Mouse (Mus musculus): Measurements from ENCODE around the gene Cntnap2. TPM values are rescaled to one million over a fixed set of nuclear protein-coding genes. Genes with fewer than 3 reads are reported as not detected.

The Cntnap2 gene
- polyA plus RNA-seq, 1 experiment from 2014 or later, result 0.59 TPM

- Histone ChIP-seq H3K9ac (no peak overlapping the region), H3K27ac (ENCODE audit: poor library complexity, severe bottlenecking) (no peak overlapping the region), H3K4me3 (no peak overlapping the region), H3K9me3 (replicated peaks) (no peaks in the 10 kb centered on the region), H3K4me2 (no peak overlapping the region), H3K4me1 (replicated peaks) (no peaks in the 10 kb centered on the region), H3K36me3 (no peaks in the 10 kb centered on the region), H3K27me3 (replicated peaks) (no peaks in the 10 kb centered on the region)
- no peak for ATAC-seq (ENCODE audit: insufficient number of reproducible peaks, low FRiP score)
- 62% methylated on average over 2 of the region's 2 CpGs for WGBS
Observed at GRCm38 (mm10) chr6:45345396-45345795, 286.2 kb downstream of the Cntnap2 start.

GRCm38 (mm10) chr6:45345953-45346352, 286.8 kb downstream of the Cntnap2 start:
- no peaks in the 10 kb centered on the region for H3K36me3 ChIP-seq
- no peak overlapping the region for H3K9ac ChIP-seq
- H3K27me3 ChIP-seq (replicated peaks), result no peaks in the 10 kb centered on the region
- H3K27ac ChIP-seq (ENCODE audit: poor library complexity, severe bottlenecking), result no peak overlapping the region
- no peak for ATAC-seq (ENCODE audit: insufficient number of reproducible peaks, low FRiP score)
- H3K4me2 ChIP-seq, result no peak overlapping the region
- no peak overlapping the region for H3K4me3 ChIP-seq
- no peaks in the 10 kb centered on the region for H3K4me1 ChIP-seq (replicated peaks)
- no peaks in the 10 kb centered on the region for H3K9me3 ChIP-seq (replicated peaks)

- Histone ChIP-seq H3K36me3 (no peaks in the 10 kb centered on the region), H3K9ac (no peak overlapping the region), H3K4me2 (no peak overlapping the region), H3K9me3 (replicated peaks) (no peaks in the 10 kb centered on the region), H3K4me3 (no peak overlapping the region), H3K27ac (ENCODE audit: poor library complexity, severe bottlenecking) (no peak overlapping the region), H3K27me3 (replicated peaks) (no peaks in the 10 kb centered on the region), H3K4me1 (replicated peaks) (no peaks in the 10 kb centered on the region)
- no peak for ATAC-seq (ENCODE audit: insufficient number of reproducible peaks, low FRiP score)
- WGBS, result 28% methylated on average over 1 of the region's 1 CpGs
Observed at GRCm38 (mm10) chr6:45366442-45366841, 307.3 kb downstream of the Cntnap2 start.

GRCm38 (mm10) chr6:45381126-45381525, 322.0 kb downstream of the Cntnap2 start:
- Histone ChIP-seq H3K36me3 (no peaks in the 10 kb centered on the region), H3K4me1 (replicated peaks) (no peaks in the 10 kb centered on the region), H3K4me3 (no peak overlapping the region), H3K27ac (ENCODE audit: poor library complexity, severe bottlenecking) (no peak overlapping the region), H3K9ac (no peak overlapping the region), H3K27me3 (replicated peaks) (no peaks in the 10 kb centered on the region), H3K4me2 (no peak overlapping the region), H3K9me3 (replicated peaks) (no peaks in the 10 kb centered on the region)
- WGBS, result 61% methylated on average over 7 of the region's 7 CpGs
- no peak for ATAC-seq (ENCODE audit: insufficient number of reproducible peaks, low FRiP score)

- Histone ChIP-seq H3K36me3 (no peaks in the 10 kb centered on the region), H3K4me3 (no peak overlapping the region), H3K27ac (ENCODE audit: poor library complexity, severe bottlenecking) (no peak overlapping the region), H3K9ac (no peak overlapping the region), H3K9me3 (replicated peaks) (no peaks in the 10 kb centered on the region), H3K27me3 (replicated peaks) (no peaks in the 10 kb centered on the region), H3K4me2 (no peak overlapping the region), H3K4me1 (replicated peaks) (no peaks in the 10 kb centered on the region)
- no peak for ATAC-seq (ENCODE audit: insufficient number of reproducible peaks, low FRiP score)
- WGBS, result 37% methylated on average over 1 of the region's 1 CpGs
Observed at GRCm38 (mm10) chr6:45389034-45389433, 329.9 kb downstream of the Cntnap2 start.

- Histone ChIP-seq H3K27me3 (replicated peaks) (no peaks in the 10 kb centered on the region), H3K4me2 (no peak overlapping the region), H3K9ac (no peak overlapping the region), H3K9me3 (replicated peaks) (no peaks in the 10 kb centered on the region), H3K4me1 (replicated peaks) (no peaks in the 10 kb centered on the region), H3K4me3 (no peak overlapping the region), H3K27ac (ENCODE audit: poor library complexity, severe bottlenecking) (no peak overlapping the region), H3K36me3 (no peaks in the 10 kb centered on the region)
- no peak for ATAC-seq (ENCODE audit: insufficient number of reproducible peaks, low FRiP score)
- WGBS, result 67% methylated on average over 2 of the region's 2 CpGs
Observed at GRCm38 (mm10) chr6:45413629-45414028, 354.5 kb downstream of the Cntnap2 start.

- no peak for ATAC-seq (ENCODE audit: insufficient number of reproducible peaks, low FRiP score)
- H3K27me3 ChIP-seq (replicated peaks), result no peaks in the 10 kb centered on the region
- no peak overlapping the region for H3K4me3 ChIP-seq
- no peak overlapping the region for H3K27ac ChIP-seq (ENCODE audit: poor library complexity, severe bottlenecking)
- no peaks in the 10 kb centered on the region for H3K9me3 ChIP-seq (replicated peaks)
- no peaks in the 10 kb centered on the region for H3K4me1 ChIP-seq (replicated peaks)
- H3K36me3 ChIP-seq, result no peaks in the 10 kb centered on the region
- no peak overlapping the region for H3K4me2 ChIP-seq
- WGBS, result 88% methylated on average over 1 of the region's 1 CpGs
- H3K9ac ChIP-seq, result no peak overlapping the region
Observed at GRCm38 (mm10) chr6:45455424-45455823, 396.3 kb downstream of the Cntnap2 start.

- H3K27ac ChIP-seq (ENCODE audit: poor library complexity, severe bottlenecking), result no peak overlapping the region
- no peak for ATAC-seq (ENCODE audit: insufficient number of reproducible peaks, low FRiP score)
- no peaks in the 10 kb centered on the region for H3K9me3 ChIP-seq (replicated peaks)
- no peak overlapping the region for H3K9ac ChIP-seq
- no peak overlapping the region for H3K4me3 ChIP-seq
- 68% methylated on average over 3 of the region's 3 CpGs for WGBS
- no peaks in the 10 kb centered on the region for H3K27me3 ChIP-seq (replicated peaks)
- no peaks in the 10 kb centered on the region for H3K4me1 ChIP-seq (replicated peaks)
- no peak overlapping the region for H3K4me2 ChIP-seq
- H3K36me3 ChIP-seq, result no peaks in the 10 kb centered on the region
Observed at GRCm38 (mm10) chr6:45518221-45518620, 459.1 kb downstream of the Cntnap2 start.

- no peaks in the 10 kb centered on the region for H3K9me3 ChIP-seq (replicated peaks)
- 56% methylated on average over 2 of the region's 2 CpGs for WGBS
- ATAC-seq (ENCODE audit: insufficient number of reproducible peaks, low FRiP score), result no peak
- no peak overlapping the region for H3K4me3 ChIP-seq
- no peaks in the 10 kb centered on the region for H3K4me1 ChIP-seq (replicated peaks)
- H3K9ac ChIP-seq, result no peak overlapping the region
- H3K27ac ChIP-seq (ENCODE audit: poor library complexity, severe bottlenecking), result no peak overlapping the region
- no peak overlapping the region for H3K4me2 ChIP-seq
- no peaks in the 10 kb centered on the region for H3K27me3 ChIP-seq (replicated peaks)
- no peaks in the 10 kb centered on the region for H3K36me3 ChIP-seq
Observed at GRCm38 (mm10) chr6:45536999-45537398, 477.8 kb downstream of the Cntnap2 start.

- H3K27ac ChIP-seq (ENCODE audit: poor library complexity, severe bottlenecking), result no peak overlapping the region
- 72% methylated on average over 7 of the region's 7 CpGs for WGBS
- no peak overlapping the region for H3K9ac ChIP-seq
- no peak for ATAC-seq (ENCODE audit: insufficient number of reproducible peaks, low FRiP score)
- H3K27me3 ChIP-seq (replicated peaks), result no peaks in the 10 kb centered on the region
- H3K9me3 ChIP-seq (replicated peaks), result no peaks in the 10 kb centered on the region
- H3K4me1 ChIP-seq (replicated peaks), result no peaks in the 10 kb centered on the region
- no peak overlapping the region for H3K4me3 ChIP-seq
- H3K4me2 ChIP-seq, result no peak overlapping the region
- no peaks in the 10 kb centered on the region for H3K36me3 ChIP-seq
Observed at GRCm38 (mm10) chr6:45544319-45544875, 485.2 kb downstream of the Cntnap2 start.

- H3K4me1 ChIP-seq (replicated peaks), result no peaks in the 10 kb centered on the region
- 60% methylated on average over 1 of the region's 1 CpGs for WGBS
- ATAC-seq (ENCODE audit: insufficient number of reproducible peaks, low FRiP score), result no peak
- no peaks in the 10 kb centered on the region for H3K27me3 ChIP-seq (replicated peaks)
- no peak overlapping the region for H3K4me2 ChIP-seq
- H3K36me3 ChIP-seq, result no peaks in the 10 kb centered on the region
- H3K4me3 ChIP-seq, result no peak overlapping the region
- no peak overlapping the region for H3K27ac ChIP-seq (ENCODE audit: poor library complexity, severe bottlenecking)
- H3K9ac ChIP-seq, result no peak overlapping the region
- no peaks in the 10 kb centered on the region for H3K9me3 ChIP-seq (replicated peaks)
Observed at GRCm38 (mm10) chr6:45559724-45560123, 500.6 kb downstream of the Cntnap2 start.

GRCm38 (mm10) chr6:45584467-45585094, 525.4 kb downstream of the Cntnap2 start:
- H3K36me3 ChIP-seq, result no peaks in the 10 kb centered on the region
- no peak overlapping the region for H3K27ac ChIP-seq (ENCODE audit: poor library complexity, severe bottlenecking)
- WGBS, result 70% methylated on average over 6 of the region's 6 CpGs
- H3K4me1 ChIP-seq (replicated peaks), result no peaks in the 10 kb centered on the region
- no peak overlapping the region for H3K4me2 ChIP-seq
- H3K27me3 ChIP-seq (replicated peaks), result no peaks in the 10 kb centered on the region
- H3K9me3 ChIP-seq (replicated peaks), result no peaks in the 10 kb centered on the region
- no peak overlapping the region for H3K9ac ChIP-seq
- H3K4me3 ChIP-seq, result no peak overlapping the region
- no peak for ATAC-seq (ENCODE audit: insufficient number of reproducible peaks, low FRiP score)
